Mouse (Mus musculus) MEL (cell line): ENCODE measurements around the gene Eml6. TPM values are rescaled to one million over a fixed set of nuclear protein-coding genes. Genes with fewer than 3 reads are reported as not detected.

Source experiments
- DNase-seq: peaks from one replicate; pipeline ENCODE4 v3.0.0; 2011; ENCODE audit warnings: low read depth, low spot score
- H3K27ac ChIP-seq: 2 replicates; pipeline ENCODE4 v1.5.1; 2012; ENCODE audit warnings: low read depth, mild to moderate bottlenecking, control low read depth, low read length, moderate library complexity; ENCODE audit not compliant: control insufficient read depth
- H3K27me3 ChIP-seq, 2 experiments: fragments of 150-350 bp in 1 of 2; sonication (generic) in 1 of 2; 2 replicates each; pipeline ENCODE4 v1.6.1; 2012; ENCODE audit warnings: low read length in 2 of 2, mild to moderate bottlenecking in 2 of 2, improper control_type of control experiment in 1 of 2, moderate library complexity in 1 of 2; ENCODE audit not compliant: insufficient read depth in 2 of 2, control insufficient read depth in 1 of 2
- H3K36me3 ChIP-seq, 2 experiments: 2 replicates each; pipeline ENCODE4 v1.6.1; 2012 to 2014; ENCODE audit warnings: low read length in 2 of 2, improper control_type of control experiment in 1 of 2, inconsistent platforms in 1 of 2, mild to moderate bottlenecking in 1 of 2; ENCODE audit not compliant: insufficient read depth in 2 of 2, control insufficient read depth in 1 of 2
- H3K4me1 ChIP-seq, 2 experiments: fragments of 150-350 bp in 1 of 2; sonication (generic) in 1 of 2; 2 replicates each; pipeline ENCODE4 v1.6.1; 2012; ENCODE audit warnings: low read length in 2 of 2, improper control_type of control experiment in 1 of 2, mild to moderate bottlenecking in 1 of 2; ENCODE audit not compliant: insufficient read depth in 2 of 2, control insufficient read depth in 1 of 2
- H3K4me3 ChIP-seq, 2 experiments: fragments of 150-350 bp in 1 of 2; sonication (generic) in 1 of 2; 2 replicates each; pipeline ENCODE4 v1.5.1; 2012; ENCODE audit warnings: low read depth in 2 of 2, low read length in 2 of 2, mild to moderate bottlenecking in 2 of 2, moderate library complexity in 2 of 2, control low read depth in 1 of 2, improper control_type of control experiment in 1 of 2; ENCODE audit not compliant: control insufficient read depth in 1 of 2, insufficient read depth in 1 of 2
- H3K79me2 ChIP-seq: 2 replicates; pipeline ENCODE4 v1.6.1; 2012; ENCODE audit warnings: mild to moderate bottlenecking, low read length, moderate library complexity; ENCODE audit not compliant: control insufficient read depth, poor library complexity, insufficient read depth
- H3K9ac ChIP-seq: 2 replicates; pipeline ENCODE4 v1.6.1; 2012; ENCODE audit warnings: low read depth, mild to moderate bottlenecking, control low read depth, low read length, moderate library complexity; ENCODE audit not compliant: control insufficient read depth, poor library complexity, severe bottlenecking
- H3K9me3 ChIP-seq: fragments of 150-350 bp; sonication (generic); replicated peaks from 2 replicates; pipeline ENCODE4 v1.6.1; 2012; ENCODE audit warnings: mild to moderate bottlenecking, low read length, improper control_type of control experiment, moderate library complexity; ENCODE audit not compliant: insufficient read depth
- CTCF ChIP-seq, 3 experiments: IDR thresholded peaks in 2 of 3; conservative IDR thresholded peaks in 1 of 3; 2 replicates each; pipeline ENCODE4 v1.5.1; 2011 to 2012; ENCODE audit warnings: low read length in 3 of 3, low read depth in 2 of 3, mild to moderate bottlenecking in 2 of 3, improper control_type of control experiment in 1 of 3, inconsistent platforms in 1 of 3, mixed read lengths in 1 of 3, moderate library complexity in 1 of 3; ENCODE audit not compliant: control insufficient read depth in 1 of 3, insufficient read depth in 1 of 3, poor library complexity in 1 of 3, severe bottlenecking in 1 of 3
- ELF1 ChIP-seq: IDR thresholded peaks from 2 replicates; pipeline ENCODE4 v1.6.1; 2014; ENCODE audit warnings: low read depth, mild to moderate bottlenecking, inconsistent platforms, low read length, improper control_type of control experiment, moderate library complexity
- EP300 ChIP-seq, 2 experiments: IDR thresholded peaks; 2 replicates each; pipeline ENCODE4 v1.6.1; 2011; ENCODE audit warnings: improper control_type of control experiment in 2 of 2, low read length in 2 of 2, low read depth in 1 of 2, mild to moderate bottlenecking in 1 of 2
- ETS1 ChIP-seq: IDR thresholded peaks from 2 replicates; pipeline ENCODE4 v1.6.1; 2012; ENCODE audit warnings: low read depth, mild to moderate bottlenecking, inconsistent platforms, low read length, improper control_type of control experiment, moderate library complexity
- GABPA ChIP-seq: IDR thresholded peaks from 2 replicates; pipeline ENCODE4 v1.6.1; 2012; ENCODE audit warnings: low read depth, mild to moderate bottlenecking, inconsistent platforms, low read length, improper control_type of control experiment, moderate library complexity
- GATA1 ChIP-seq: IDR thresholded peaks from 2 replicates; pipeline ENCODE4 v1.6.1; 2011; ENCODE audit warnings: low read depth, low read length, improper control_type of control experiment
- KAT2A ChIP-seq: conservative IDR thresholded peaks from 2 replicates; pipeline ENCODE4 v1.6.1; 2012; ENCODE audit warnings: low read depth, low read length, improper control_type of control experiment, inconsistent platforms
- MAX ChIP-seq: IDR thresholded peaks from 2 replicates; pipeline ENCODE4 v1.6.1; 2011; ENCODE audit warnings: low read length, improper control_type of control experiment
- MAZ ChIP-seq: IDR thresholded peaks from 2 replicates; pipeline ENCODE4 v1.6.1; 2012; ENCODE audit warnings: low read depth, mild to moderate bottlenecking, inconsistent platforms, low read length, improper control_type of control experiment
- MXI1 ChIP-seq: IDR thresholded peaks from 2 replicates; pipeline ENCODE4 v1.6.1; 2011; ENCODE audit warnings: mild to moderate bottlenecking, low read depth, low read length, improper control_type of control experiment
- MYC ChIP-seq: IDR thresholded peaks from 2 replicates; pipeline ENCODE4 v1.6.1; 2011; ENCODE audit warnings: low read depth, mild to moderate bottlenecking, low read length, improper control_type of control experiment, moderate library complexity
- NRF1 ChIP-seq: IDR thresholded peaks from 2 replicates; pipeline ENCODE4 v1.6.1; 2014; ENCODE audit warnings: low read depth, mild to moderate bottlenecking, inconsistent platforms, low read length, improper control_type of control experiment, moderate library complexity; ENCODE audit not compliant: poor library complexity, insufficient read depth, severe bottlenecking
- POLR2A ChIP-seq, 2 experiments: IDR thresholded peaks; 2 replicates each; pipeline ENCODE4 v1.6.1; 2011 to 2012; ENCODE audit warnings: low read length in 2 of 2, mild to moderate bottlenecking in 2 of 2, control low read depth in 1 of 2, improper control_type of control experiment in 1 of 2, low read depth in 1 of 2, moderate library complexity in 1 of 2; ENCODE audit not compliant: control insufficient read depth in 1 of 2, insufficient read depth in 1 of 2, poor library complexity in 1 of 2
- POLR2AphosphoS2 ChIP-seq: IDR thresholded peaks from 2 replicates; pipeline ENCODE4 v1.6.1; 2011; ENCODE audit warnings: low read length, improper control_type of control experiment
- RAD21 ChIP-seq: IDR thresholded peaks from 2 replicates; pipeline ENCODE4 v1.6.1; 2011; ENCODE audit warnings: mild to moderate bottlenecking, low read depth, low read length, improper control_type of control experiment
- RCOR1 ChIP-seq: IDR thresholded peaks from 2 replicates; pipeline ENCODE4 v1.6.1; 2012; ENCODE audit warnings: low read depth, mild to moderate bottlenecking, inconsistent platforms, low read length, improper control_type of control experiment
- SIN3A ChIP-seq: IDR thresholded peaks from 2 replicates; pipeline ENCODE4 v1.6.1; 2012; ENCODE audit warnings: low read length, improper control_type of control experiment, inconsistent platforms
- SMC3 ChIP-seq: IDR thresholded peaks from 2 replicates; pipeline ENCODE4 v1.6.1; 2011; ENCODE audit warnings: low read depth, low read length, improper control_type of control experiment
- TAL1 ChIP-seq: IDR thresholded peaks from 2 replicates; pipeline ENCODE4 v1.6.1; 2012; ENCODE audit warnings: mild to moderate bottlenecking, inconsistent platforms, low read length, moderate library complexity, mixed read lengths
- USF1 ChIP-seq: IDR thresholded peaks from 2 replicates; pipeline ENCODE4 v1.6.1; 2014; ENCODE audit warnings: low read depth, mild to moderate bottlenecking, inconsistent platforms, low read length, improper control_type of control experiment, moderate library complexity
- USF2 ChIP-seq, 2 experiments: IDR thresholded peaks; 2 replicates each; pipeline ENCODE4 v1.6.1; 2011 to 2012; ENCODE audit warnings: improper control_type of control experiment in 2 of 2, low read length in 2 of 2, borderline replicate concordance in 1 of 2, inconsistent platforms in 1 of 2, low read depth in 1 of 2, mild to moderate bottlenecking in 1 of 2; ENCODE audit not compliant: insufficient read depth in 1 of 2
- ZC3H11A ChIP-seq: IDR thresholded peaks from 2 replicates; pipeline ENCODE4 v1.6.1; 2012; ENCODE audit warnings: low read depth, mild to moderate bottlenecking, inconsistent platforms, low read length, improper control_type of control experiment
- ZNF384 ChIP-seq: IDR thresholded peaks from 2 replicates; pipeline ENCODE4 v1.6.1; 2012; ENCODE audit warnings: low read depth, mild to moderate bottlenecking, inconsistent platforms, low read length, improper control_type of control experiment
- polyA plus RNA-seq, 2 experiments: library from polyadenylated mRNA; stranded (reverse) in 1 of 2; unstranded in 1 of 2; fragments of >175 nt in 1 of 2; fragments of >200 nt in 1 of 2; gene quantifications; 2 replicates each; pipeline versions ENCODE4 v1.2.1 to v1.2.4; 2012; ENCODE audit warnings: low replicate concordance in 2 of 2, low read depth in 1 of 2; ENCODE audit not compliant: insufficient read length in 2 of 2, insufficient read depth in 1 of 2, missing spikeins in 1 of 2
- total RNA-seq: library from RNA; depleted of rRNA; stranded (reverse); fragments of 300-350 nt; gene quantifications from 2 replicates; pipeline ENCODE4 v1.2.3, GENCODE M21; 2012

The Eml6 gene
- total and polyA plus RNA-seq, 3 experiments: 2.7 to 2.8 TPM; not detected in 1

- TF ChIP-seq MAZ: no peak; the same call in 1 of the 2 replicates
- TF ChIP-seq SIN3A: peak; percentile 62; the same call in 1 of the 2 replicates
- TF ChIP-seq ZC3H11A: peak; percentile 99
- TF ChIP-seq CTCF (IDR thresholded peaks at IDR 0.05 in 2 of 3, conservative IDR thresholded peaks at IDR 0.05 in 1 of 3; ENCODE audit: control insufficient read depth in 1 of 3, insufficient read depth in 1 of 3, low read depth in 2 of 3, low read length in 3 of 3, poor library complexity in 1 of 3, severe bottlenecking in 1 of 3): peak; percentile 75 to 99 (median 79)
- TF ChIP-seq GATA1: peak; percentile 33; the same call in 1 of the 2 replicates
- TF ChIP-seq MYC: peak; percentile 46; the same call in 1 of the 2 replicates
- no peak for TF ChIP-seq MAX
- no peak for TF ChIP-seq USF1
- TF ChIP-seq SMC3: peak; percentile 100
- peak; percentile 27; the same call in 1 of the 2 replicates for TF ChIP-seq ZNF384
- peak; percentile 99 for TF ChIP-seq RAD21
- 0 out of 2 replicates have a peak, but pooled peaks have one; percentile 27 for TF ChIP-seq ELF1
- no peak for TF ChIP-seq MXI1
These were observed 140.7 kb downstream of the Eml6 start for GRCm38 (mm10) chr11:29885160-29885559.

GRCm38 (mm10) chr11:29884355-29884754, 141.5 kb downstream of the Eml6 start:
- no peaks in the 10 kb centered on the region for H3K27me3 ChIP-seq
- H3K4me3 ChIP-seq: no peak overlapping the region
- TF ChIP-seq GABPA (no peak), POLR2AphosphoS2 (no peak), POLR2A (IDR thresholded peaks at IDR 0.05; ENCODE audit: control insufficient read depth in 1 of 2, insufficient read depth in 1 of 2, low read depth in 1 of 2, low read length in 2 of 2, poor library complexity in 1 of 2) (no peak), EP300 (IDR thresholded peaks at IDR 0.05; ENCODE audit: low read depth in 1 of 2, low read length in 2 of 2) (no peak), RCOR1 (no peak), SIN3A (no peak), NRF1 (no peak), RAD21 (no peak), ETS1 (no peak), KAT2A (no peak), USF2 (IDR thresholded peaks at IDR 0.05; ENCODE audit: borderline replicate concordance in 1 of 2, insufficient read depth in 1 of 2, low read depth in 1 of 2, low read length in 2 of 2) (no peak), ZC3H11A (no peak), TAL1 (no peak)
- no peak overlapping the region for H3K9ac ChIP-seq
- DNase-seq: no peak
- no peaks in the 10 kb centered on the region for H3K79me2 ChIP-seq
- no peak overlapping the region for H3K27ac ChIP-seq
- H3K9me3 ChIP-seq: no peaks in the 10 kb centered on the region
- peaks cover 0 to 2% of the 10 kb centered on the region in 2 experiments; a peak in 2 of 4 replicates for H3K36me3 ChIP-seq
- H3K4me1 ChIP-seq: no peaks in the 10 kb centered on the region

More at GRCm38 (mm10) chr11:29885160-29885559, 140.7 kb downstream of the Eml6 start:
- Histone ChIP-seq H3K27ac (no peak overlapping the region), H3K27me3 (no peaks in the 10 kb centered on the region), H3K9ac (no peak overlapping the region), H3K4me1 (no peaks in the 10 kb centered on the region), H3K4me3 (no peak overlapping the region), H3K9me3 (no peaks in the 10 kb centered on the region), H3K79me2 (no peaks in the 10 kb centered on the region), H3K36me3 (peaks cover 0 to 2% of the 10 kb centered on the region in 2 experiments; a peak in 2 of 4 replicates)
- peak; percentile 89 for DNase-seq
